Mouse (Mus musculus): ENCODE data around the gene Paxbp1.

- TF ChIP-seq CTCF (IDR thresholded peaks at IDR 0.05; ENCODE audit: low read depth) (no peak), EP300 (IDR thresholded peaks at IDR 0.05; ENCODE audit: low read depth) (no peak)
Observed at GRCm38 (mm10) chr16:91063786-91064185, 19.4 kb upstream of the Paxbp1 start.

All from liver, postnatal 0 days (tissue).